Mouse (Mus musculus) CH12.LX (cell line): ENCODE results near the gene Map2. TPM values are rescaled to one million over a fixed set of nuclear protein-coding genes. Genes with fewer than 3 reads are reported as not detected.

Source experiments
- DNase-seq: peaks from one replicate; pipeline ENCODE4 v3.0.0-alpha.2; 2013; ENCODE audit errors: extremely low read depth
- H3K27ac ChIP-seq: 2 replicates; pipeline ENCODE4 v1.5.1; 2012; ENCODE audit warnings: low read depth, mild to moderate bottlenecking, control low read depth, moderate library complexity; ENCODE audit not compliant: insufficient read depth
- H3K27me3 ChIP-seq: replicated peaks from 2 replicates; pipeline ENCODE3; 2012; ENCODE audit warnings: inconsistent platforms
- H3K36me3 ChIP-seq, 2 experiments: replicated peaks in 1 of 2; 2 replicates each; pipeline versions ENCODE3 to v1.6.1; 2012; ENCODE audit warnings: inconsistent platforms in 1 of 2, low read length in 1 of 2, mild to moderate bottlenecking in 1 of 2, mixed read lengths in 1 of 2, moderate library complexity in 1 of 2; ENCODE audit not compliant: control insufficient read depth in 1 of 2, insufficient read depth in 1 of 2
- H3K4me1 ChIP-seq, 2 experiments: 2 replicates each; pipeline ENCODE4 v1.6.1; 2012; ENCODE audit warnings: inconsistent platforms in 1 of 2, moderate library complexity in 1 of 2; ENCODE audit not compliant: insufficient read depth in 2 of 2, control insufficient read depth in 1 of 2
- H3K4me2 ChIP-seq: 2 replicates; pipeline ENCODE4 v1.6.1; 2012; ENCODE audit warnings: low read depth, mild to moderate bottlenecking, control low read depth; ENCODE audit not compliant: poor library complexity, insufficient read depth, severe bottlenecking
- H3K4me3 ChIP-seq, 3 experiments: fragments of 150-350 bp in 1 of 3; sonication (generic) in 1 of 3; replicated peaks in 1 of 3; 2 replicates each; pipeline versions ENCODE3 to v1.5.1; 2011 to 2012; ENCODE audit warnings: low read depth in 2 of 3, low read length in 2 of 3, mild to moderate bottlenecking in 2 of 3, moderate library complexity in 2 of 3, control low read depth in 1 of 3, improper control_type of control experiment in 1 of 3, inconsistent platforms in 1 of 3, mixed read lengths in 1 of 3; ENCODE audit not compliant: poor library complexity in 1 of 3
- H3K79me2 ChIP-seq: replicated peaks from 2 replicates; pipeline ENCODE4 v1.6.1; 2012; ENCODE audit warnings: mild to moderate bottlenecking, moderate library complexity; ENCODE audit not compliant: control insufficient read depth, poor library complexity, insufficient read depth, severe bottlenecking; ENCODE audit errors: extremely low read depth
- H3K9ac ChIP-seq: 2 replicates; pipeline ENCODE4 v1.6.1; 2012; ENCODE audit warnings: low read depth, mild to moderate bottlenecking, control low read depth, moderate library complexity; ENCODE audit not compliant: insufficient read depth
- H3K9me3 ChIP-seq: replicated peaks from 2 replicates; pipeline ENCODE3; 2012; ENCODE audit warnings: low read length, inconsistent platforms, mixed read lengths
- CTCF ChIP-seq, 2 experiments: IDR thresholded peaks in 1 of 2; conservative IDR thresholded peaks in 1 of 2; 2 replicates each; pipeline ENCODE4 v1.5.1; 2011 to 2012; ENCODE audit warnings: low read depth in 2 of 2, low read length in 2 of 2, improper control_type of control experiment in 1 of 2, inconsistent platforms in 1 of 2, mild to moderate bottlenecking in 1 of 2, moderate library complexity in 1 of 2
- ETS1 ChIP-seq: conservative IDR thresholded peaks from 2 replicates; pipeline ENCODE4 v1.6.1; 2012; ENCODE audit warnings: low read depth, mild to moderate bottlenecking, inconsistent platforms, low read length, improper control_type of control experiment, moderate library complexity
- GABPA ChIP-seq: IDR thresholded peaks from 2 replicates; pipeline ENCODE4 v1.6.1; 2012; ENCODE audit warnings: low read depth, low read length, improper control_type of control experiment, inconsistent platforms; ENCODE audit not compliant: insufficient replicate concordance
- HCFC1 ChIP-seq: IDR thresholded peaks from 2 replicates; pipeline ENCODE4 v1.6.1; 2012; ENCODE audit warnings: low read depth, mild to moderate bottlenecking, inconsistent platforms, low read length, improper control_type of control experiment
- IRF4 ChIP-seq: IDR thresholded peaks from 2 replicates; pipeline ENCODE4 v1.6.1; 2014; ENCODE audit warnings: low read depth, mild to moderate bottlenecking, inconsistent platforms, low read length, improper control_type of control experiment
- JUND ChIP-seq: conservative IDR thresholded peaks from 2 replicates; pipeline ENCODE4 v1.6.1; 2011; ENCODE audit warnings: low read depth, low read length, improper control_type of control experiment
- MAFK ChIP-seq: IDR thresholded peaks from 2 replicates; pipeline ENCODE4 v1.6.1; 2011; ENCODE audit warnings: low read length, improper control_type of control experiment; ENCODE audit not compliant: insufficient replicate concordance
- MAX ChIP-seq: IDR thresholded peaks from 2 replicates; pipeline ENCODE4 v1.6.1; 2011; ENCODE audit warnings: low read length, improper control_type of control experiment
- MEF2A ChIP-seq: IDR thresholded peaks from 2 replicates; pipeline ENCODE4 v1.6.1; 2014; ENCODE audit warnings: low read depth, mild to moderate bottlenecking, inconsistent platforms, low read length, improper control_type of control experiment, borderline replicate concordance
- MYC ChIP-seq: IDR thresholded peaks from 2 replicates; pipeline ENCODE4 v1.6.1; 2011; ENCODE audit warnings: low read depth, mild to moderate bottlenecking, improper control_type of control experiment, low read length
- PAX5 ChIP-seq: IDR thresholded peaks from 2 replicates; pipeline ENCODE4 v1.6.1; 2012; ENCODE audit warnings: low read length, inconsistent platforms, mixed read lengths
- POLR2AphosphoS2 ChIP-seq: IDR thresholded peaks from 2 replicates; pipeline ENCODE4 v1.6.1; 2011; ENCODE audit warnings: low read depth, low read length, improper control_type of control experiment
- SIN3A ChIP-seq: IDR thresholded peaks from 2 replicates; pipeline ENCODE4 v1.6.1; 2012; ENCODE audit warnings: low read length, improper control_type of control experiment, inconsistent platforms
- SMC3 ChIP-seq: IDR thresholded peaks from 2 replicates; pipeline ENCODE4 v1.6.1; 2011; ENCODE audit warnings: low read depth, low read length, improper control_type of control experiment
- TBP ChIP-seq: conservative IDR thresholded peaks from 2 replicates; pipeline ENCODE4 v1.6.1; 2011; ENCODE audit warnings: low read depth, low read length, improper control_type of control experiment
- UBTF ChIP-seq: IDR thresholded peaks from 2 replicates; pipeline ENCODE4 v1.6.1; 2012; ENCODE audit warnings: low read depth, mild to moderate bottlenecking, inconsistent platforms, low read length, improper control_type of control experiment, moderate library complexity
- USF1 ChIP-seq: IDR thresholded peaks from 2 replicates; pipeline ENCODE4 v1.6.1; 2014; ENCODE audit warnings: low read depth, mild to moderate bottlenecking, inconsistent platforms, low read length, improper control_type of control experiment
- ZMIZ1 ChIP-seq: IDR thresholded peaks from 2 replicates; pipeline ENCODE4 v1.6.1; 2012; ENCODE audit warnings: low read depth, mild to moderate bottlenecking, inconsistent platforms, low read length, improper control_type of control experiment
- ZNF384 ChIP-seq: IDR thresholded peaks from 2 replicates; pipeline ENCODE4 v1.6.1; 2012; ENCODE audit warnings: low read depth, low read length, improper control_type of control experiment, inconsistent platforms
- dilution Hi-C: fragments of 300-500 bp; cut with MboI; formaldehyde crosslinking; loops from 2 replicates; pipeline ENCODE4 v1.14.3; 2020; ENCODE audit warnings: low sequenced_read_pairs; ENCODE audit not compliant: extremely low pct_unique_long_range_greater_than_20kb, extremely low pct_ligation_motif_present
- in situ Hi-C: fragments of 300-500 bp; cut with MboI; formaldehyde crosslinking; loops from 3 replicates; pipeline ENCODE4 v1.14.3; 2019; ENCODE audit warnings: low sequenced_read_pairs, low pct_ligation_motif_present, low pct_unique_long_range_greater_than_20kb, mixed read lengths
- polyA plus RNA-seq: library from polyadenylated mRNA; unstranded; fragments of >175 nt; gene quantifications from 2 replicates; pipeline ENCODE4 v1.2.1, GENCODE M21; 2012; ENCODE audit warnings: low read depth; ENCODE audit not compliant: insufficient read length
- total RNA-seq, 2 experiments: library from RNA; depleted of rRNA; stranded (reverse); fragments of 300-350 nt in 1 of 2; fragments of >200 nt in 1 of 2; gene quantifications; 2 replicates each; pipeline ENCODE4 v1.2.3; 2012 to 2014

Gene Map2
- total and polyA plus RNA-seq, 3 experiments = 1.5 to 6.5 (median 5.9) TPM

GRCm38 (mm10) chr1:66351366-66351765 is 176.3 kb downstream of the Map2 start:
- no peak overlapping the region for H3K4me3 ChIP-seq
- no peak for TF ChIP-seq MEF2A
- no peak for TF ChIP-seq SIN3A
- TF ChIP-seq MAFK = no peak
- no peak for TF ChIP-seq USF1
- TF ChIP-seq GABPA = no peak
- TF ChIP-seq UBTF = no peak
- no peak for TF ChIP-seq CTCF (conservative IDR thresholded peaks at IDR 0.05 in 1 of 2, IDR thresholded peaks at IDR 0.05 in 1 of 2; ENCODE audit: low read depth in 2 of 2, low read length in 2 of 2)
- TF ChIP-seq MYC = no peak
- TF ChIP-seq SMC3 = no peak
- TF ChIP-seq HCFC1 = no peak
- no peak for TF ChIP-seq ZNF384
- TF ChIP-seq MAX = no peak
- no peak for TF ChIP-seq IRF4
- TF ChIP-seq TBP = no peak
- no peak for TF ChIP-seq ZMIZ1
- TF ChIP-seq JUND = no peak
- no peak for TF ChIP-seq ETS1
- TF ChIP-seq PAX5 = no peak
- TF ChIP-seq, all 38 proteins: peak for 0
- Histone ChIP-seq H3K36me3 (no peaks in the 10 kb centered on the region), H3K9me3 (no peaks in the 10 kb centered on the region), H3K27me3 (no peaks in the 10 kb centered on the region), H3K27ac (no peak overlapping the region), H3K4me2 (no peak overlapping the region), H3K79me2 (no peaks in the 10 kb centered on the region), H3K9ac (no peak overlapping the region), H3K4me1 (no peaks in the 10 kb centered on the region)
- no peak for DNase-seq
- in situ Hi-C loops = no loop called here
- dilution Hi-C loops = no loop called here

- H3K27me3 ChIP-seq = no peaks in the 10 kb centered on the region
- no peaks in the 10 kb centered on the region for H3K9me3 ChIP-seq
- no peak overlapping the region for H3K9ac ChIP-seq
- H3K4me3 ChIP-seq = no peak overlapping the region
- no peaks in the 10 kb centered on the region for H3K4me1 ChIP-seq
- no peak for TF ChIP-seq POLR2AphosphoS2
- TF ChIP-seq JUND = no peak
- no peak for TF ChIP-seq PAX5
- dilution Hi-C loops = no loop called here
- no peaks in the 10 kb centered on the region for H3K79me2 ChIP-seq
- no peaks in the 10 kb centered on the region for H3K36me3 ChIP-seq
- DNase-seq = no peak
- H3K4me2 ChIP-seq = no peak overlapping the region
- no peak overlapping the region for H3K27ac ChIP-seq
- in situ Hi-C loops = no loop called here
These were observed 186.7 kb downstream of the Map2 start for GRCm38 (mm10) chr1:66361799-66362198.
